14 mouse cellular contexts compared by ENCODE assay signal in the genomic region with DNA sequence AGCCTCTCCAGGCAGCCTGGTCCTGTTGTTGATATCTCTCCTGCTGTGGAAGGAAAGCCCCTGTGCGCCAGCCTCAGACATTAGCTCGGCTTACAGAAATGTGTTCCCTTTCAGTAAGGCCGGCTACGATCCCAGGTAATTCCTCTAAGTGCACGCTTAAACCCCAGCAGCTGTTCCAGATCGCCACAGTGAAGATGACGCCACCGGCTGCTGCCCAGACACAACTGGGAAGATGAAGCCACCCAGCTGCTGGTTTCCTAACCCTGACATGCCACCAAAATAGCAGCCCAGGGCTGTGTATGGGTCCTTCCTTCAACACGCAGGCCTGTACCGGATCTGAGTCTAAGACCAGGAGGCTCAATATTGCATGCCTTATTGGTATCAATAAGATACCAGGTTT.
DNase-seq lines count a peak whose midpoint lies in the region.
"Had no signal": no experiment of that assay in that cellular context is flagged by ENCODE, and none has a peak within 500 bp of the region (broad histone marks: within the 10 kb centered on the region; RNA-seq: fewer than 3 reads in every experiment).

No protein-coding gene starts in this region.

- intact Hi-C loops in gastrocnemius, postnatal 36 days (cut with DNase I): no loop called here

- peak; percentile 11 for DNase-seq in retina, adult 2 months (ENCODE audit: low read depth, low spot score)
- no peak for DNase-seq in retina, embryonic 14.5 days (ENCODE audit: low spot score)
- peak; percentile 11 to 16 for DNase-seq in gastrocnemius, postnatal 36 days
- peak; percentile 7 for DNase-seq in lung, postnatal 25 days (ENCODE audit: low spot score)
- DNase-seq in adrenal gland, postnatal 25 days: no peak
- no peak for DNase-seq in right cerebral cortex, postnatal 36 days (ENCODE audit: low spot score in 2 of 2)
- DNase-seq in spleen, postnatal 14 days (ENCODE audit: low spot score in 2 of 2): no peak
- DNase-seq: cerebellum, adult 18-20 months; forebrain, postnatal 0 days; heart, adult 2 months; kidney, adult 2 months; liver, postnatal 0 days; right cerebral cortex, adult 18-20 months; thymus, adult 18-20 months had no signal

Comparison
In these comparisons a context has a peak if more than half of its experiments do, and no peak if none do; other contexts are left out.
1. DNase-seq: peak in retina, adult 2 months (single experiment), gastrocnemius, postnatal 36 days (2 of 2) and lung, postnatal 25 days (single experiment); none in retina, embryonic 14.5 days (single experiment), adrenal gland, postnatal 25 days (single experiment), right cerebral cortex, postnatal 36 days (0 of 2) and spleen, postnatal 14 days (0 of 2).